In genomic region chr9:71964039-71964438, GRCm38 (mm10) we compare ENCODE assay signal across 15 mouse cellular contexts.
"Had no signal": no experiment of that assay in that cellular context is flagged by ENCODE, and none has a peak within 500 bp of the region (broad histone marks: within the 10 kb centered on the region; RNA-seq: fewer than 3 reads in every experiment).

No protein-coding gene starts in this region.

- H3K4me2 ChIP-seq: limb, embryonic 13.5 days; liver, embryonic 15.5 days; lung, embryonic 15.5 days; neural tube, embryonic 12.5 days; stomach, embryonic 15.5 days had no signal

- DNase-seq: kidney, adult 9 months; kidney, postnatal 36 days; lung, postnatal 14 days; midbrain, embryonic 14.5 days; right cerebral cortex, postnatal 14 days; thymus, adult 2 months; thymus, postnatal 25 days had no signal

- H3K9me3 ChIP-seq: limb, embryonic 13.5 days; liver, embryonic 15.5 days; lung, embryonic 15.5 days; neural tube, embryonic 12.5 days; stomach, embryonic 15.5 days had no signal

- H3K27me3 ChIP-seq: limb, embryonic 13.5 days; liver, embryonic 15.5 days; lung, embryonic 15.5 days; neural tube, embryonic 12.5 days; stomach, embryonic 15.5 days had no signal

- H3K9ac ChIP-seq: limb, embryonic 13.5 days; liver, embryonic 15.5 days; lung, embryonic 15.5 days; neural tube, embryonic 12.5 days; stomach, embryonic 15.5 days had no signal

- H3K4me1 ChIP-seq: stomach, embryonic 15.5 days had no signal

- H3K36me3 ChIP-seq: limb, embryonic 13.5 days; liver, embryonic 15.5 days; lung, embryonic 15.5 days; neural tube, embryonic 12.5 days; stomach, embryonic 15.5 days had no signal

- H3K27ac ChIP-seq: kidney, postnatal 0 days; limb, embryonic 13.5 days; liver, embryonic 15.5 days; lung, embryonic 15.5 days; macrophage; neural tube, embryonic 12.5 days; stomach, embryonic 15.5 days had no signal

- ATAC-seq: intestine, embryonic 16.5 days had no signal

- H3K4me3 ChIP-seq: limb, embryonic 13.5 days; liver, embryonic 15.5 days; lung, embryonic 15.5 days; neural tube, embryonic 12.5 days; stomach, embryonic 15.5 days had no signal
